Mouse (Mus musculus): ENCODE results near the gene Gm6164. TPM values are rescaled to one million over a fixed set of nuclear protein-coding genes. Genes with fewer than 3 reads are reported as not detected.
"Not testable (repeated sequence)": the region's sequence is repeated elsewhere in the genome, so short reads cannot be mapped to it uniquely, and the experiment has no call there.

Gene Gm6164
- not detected in 2 replicates for polyA plus RNA-seq (2016; fragmentation: Nextera tagmentation; extraction: Ambion mirVana)

GRCm38 (mm10) chr7:20205507-20205906 lies at the start of gene Gm6164:
Gene Gm6164 (minus strand): TSS chr7:20205607.
- H3K9ac ChIP-seq; H3K4me1 ChIP-seq (replicated peaks); ATAC-seq (ENCODE audit: insufficient number of reproducible peaks, low FRiP score); H3K27me3 ChIP-seq (replicated peaks); H3K4me2 ChIP-seq; H3K4me3 ChIP-seq; H3K36me3 ChIP-seq; H3K27ac ChIP-seq (ENCODE audit: poor library complexity, severe bottlenecking); H3K9me3 ChIP-seq (replicated peaks): not testable (repeated sequence)
- no CpG with 5 or more reads among the region's 2 CpGs for WGBS

GRCm38 (mm10) chr7:20233728-20234127 lies 28.3 kb upstream of the Gm6164 start, which contains the start of gene Gm4498:
Gene Gm4498 (minus strand): TSS chr7:20233828.
- not testable (repeated sequence) for ATAC-seq (ENCODE audit: insufficient number of reproducible peaks, low FRiP score); H3K27ac ChIP-seq (ENCODE audit: poor library complexity, severe bottlenecking); H3K4me1 ChIP-seq (replicated peaks); H3K4me3 ChIP-seq; H3K4me2 ChIP-seq; H3K36me3 ChIP-seq; H3K9ac ChIP-seq; H3K9me3 ChIP-seq (replicated peaks); H3K27me3 ChIP-seq (replicated peaks)
- WGBS, result no CpG with 5 or more reads among the region's 2 CpGs

- not testable (repeated sequence) for H3K4me2 ChIP-seq; H3K27me3 ChIP-seq (replicated peaks); H3K4me1 ChIP-seq (replicated peaks); H3K9me3 ChIP-seq (replicated peaks); H3K4me3 ChIP-seq; H3K27ac ChIP-seq (ENCODE audit: poor library complexity, severe bottlenecking); ATAC-seq (ENCODE audit: insufficient number of reproducible peaks, low FRiP score); H3K9ac ChIP-seq; H3K36me3 ChIP-seq
- WGBS, result no CpG with 5 or more reads among the region's 3 CpGs
Measured at GRCm38 (mm10) chr7:20193410-20193809, 12.0 kb downstream of the Gm6164 start, which contains the start of gene Vmn1r95. Gene Vmn1r95 (plus strand): TSS chr7:20193710.

- ATAC-seq (ENCODE audit: insufficient number of reproducible peaks, low FRiP score), result not testable (repeated sequence)
- no CpG with 5 or more reads among the region's 3 CpGs for WGBS
Measured at GRCm38 (mm10) chr7:20168277-20168676, 37.1 kb downstream of the Gm6164 start, which contains the start of gene Vmn1r94. Gene Vmn1r94 (minus strand): TSS chr7:20168377.

More at GRCm38 (mm10) chr7:20168277-20168676, 37.1 kb downstream of the Gm6164 start, which contains the start of gene Vmn1r94:
- not testable (repeated sequence) for H3K9ac ChIP-seq; H3K36me3 ChIP-seq; H3K27me3 ChIP-seq (replicated peaks); H3K4me1 ChIP-seq (replicated peaks); H3K4me3 ChIP-seq; H3K9me3 ChIP-seq (replicated peaks); H3K27ac ChIP-seq (ENCODE audit: poor library complexity, severe bottlenecking); H3K4me2 ChIP-seq

Other genes with a start within 250 kb of the Gm6164 start
- gene Ceacam20, start 240.2 kb downstream of the Gm6164 start, polyA plus RNA-seq (2016; fragmentation: Nextera tagmentation; extraction: Ambion mirVana), result 0.42 TPM in 1 of 2 replicates, not detected in the other
- gene Nlrp9b, start 214.1 kb downstream of the Gm6164 start, polyA plus RNA-seq (2016; fragmentation: Nextera tagmentation; extraction: Ambion mirVana), result not detected in 2 replicates
- not detected in 2 replicates for gene Vmn1r91, start 105.9 kb downstream of the Gm6164 start, polyA plus RNA-seq (2016; fragmentation: Nextera tagmentation; extraction: Ambion mirVana)
- gene Gm16442, start 83.0 kb downstream of the Gm6164 start, polyA plus RNA-seq (2016; fragmentation: Nextera tagmentation; extraction: Ambion mirVana), result not detected in 2 replicates
- not detected in 2 replicates for gene Vmn1r93, start 66.5 kb downstream of the Gm6164 start, polyA plus RNA-seq (2016; fragmentation: Nextera tagmentation; extraction: Ambion mirVana)
- not detected in 2 replicates for gene Vmn1r94, start 37.2 kb downstream of the Gm6164 start, polyA plus RNA-seq (2016; fragmentation: Nextera tagmentation; extraction: Ambion mirVana)
- not detected in 2 replicates for gene Vmn1r95, start 11.9 kb downstream of the Gm6164 start, polyA plus RNA-seq (2016; fragmentation: Nextera tagmentation; extraction: Ambion mirVana)
- not detected in 2 replicates for gene Gm4498, start 28.2 kb upstream of the Gm6164 start, polyA plus RNA-seq (2016; fragmentation: Nextera tagmentation; extraction: Ambion mirVana)
- not detected in 2 replicates for gene Gm5890, start 57.2 kb upstream of the Gm6164 start, polyA plus RNA-seq (2016; fragmentation: Nextera tagmentation; extraction: Ambion mirVana)
- not detected in 2 replicates for gene Gm4133, start 128.5 kb upstream of the Gm6164 start, polyA plus RNA-seq (2016; fragmentation: Nextera tagmentation; extraction: Ambion mirVana)
- gene Gm5728, start 169.8 kb upstream of the Gm6164 start, polyA plus RNA-seq (2016; fragmentation: Nextera tagmentation; extraction: Ambion mirVana), result not detected in 2 replicates
- not detected in 2 replicates for gene Vmn1r100, start 212.3 kb upstream of the Gm6164 start, polyA plus RNA-seq (2016; fragmentation: Nextera tagmentation; extraction: Ambion mirVana)
- gene Vmn1r101, start 237.0 kb upstream of the Gm6164 start, polyA plus RNA-seq (2016; fragmentation: Nextera tagmentation; extraction: Ambion mirVana), result not detected in 2 replicates